ENCODE assay signal across 14 mouse cellular contexts in genomic region chr9:114560141-114560540, GRCm38 (mm10). TPM values are rescaled to one million over a fixed set of nuclear protein-coding genes. Genes with fewer than 3 reads are reported as not detected.
DNase-seq lines count a peak whose midpoint lies in the region; ATAC-seq and TF ChIP-seq lines count a peak whose summit lies in the region.
"Had no signal": no experiment of that assay in that cellular context is flagged by ENCODE, and none has a peak within 500 bp of the region (broad histone marks: within the 10 kb centered on the region; RNA-seq: fewer than 3 reads in every experiment).

No protein-coding gene starts in this region.

- 35% methylated on average over 7 of the region's 7 CpGs for WGBS in heart, embryonic 13.5 days
- WGBS in midbrain, embryonic 14.5 days, result 14% methylated on average over 7 of the region's 7 CpGs
- 14% methylated on average over 7 of the region's 7 CpGs for WGBS in midbrain, embryonic 13.5 days
- WGBS in limb, embryonic 13.5 days, result 9% methylated on average over 7 of the region's 7 CpGs
- WGBS in thymus, adult 2 months, result 36% methylated on average over 7 of the region's 7 CpGs

- peak overlapping the region; percentile 92 for H3K4me2 ChIP-seq in heart, embryonic 13.5 days
- peak overlapping the region; percentile 6; the same call in 1 of the 2 replicates for H3K4me2 ChIP-seq in midbrain, embryonic 14.5 days (ENCODE audit: low read length)
- H3K4me2 ChIP-seq in midbrain, embryonic 13.5 days (replicated peaks), result no peak overlapping the region; the same call in 1 of the 2 replicates
- peak overlapping the region; percentile 93 for H3K4me2 ChIP-seq in limb, embryonic 13.5 days (replicated peaks)

- intact Hi-C loops in heart, postnatal 25 days (cut with DNase I), result no loop called here

- TF ChIP-seq CTCF in thymus, adult 2 months (IDR thresholded peaks at IDR 0.05; ENCODE audit: borderline replicate concordance, control insufficient read depth, extremely low read depth, insufficient read depth, low read length, poor library complexity), result no peak

- peak overlapping the region; percentile 66; the same call in 1 of the 2 replicates for H3K4me3 ChIP-seq in heart, embryonic 13.5 days
- H3K4me3 ChIP-seq in midbrain, embryonic 14.5 days (replicated peaks; ENCODE audit: low read depth, low read length), result no peak overlapping the region
- H3K4me3 ChIP-seq in midbrain, embryonic 13.5 days (replicated peaks), result no peak overlapping the region
- H3K4me3 ChIP-seq in limb, embryonic 13.5 days, result peak overlapping the region; percentile 68
- H3K4me3 ChIP-seq in thymus, adult 2 months (ENCODE audit: control insufficient read depth, insufficient read depth, low read length), result no peak overlapping the region
- H3K4me3 ChIP-seq: gastrocnemius, adult 2 months had no signal

- ATAC-seq in heart, embryonic 13.5 days (ENCODE audit: extremely low read depth, insufficient number of reproducible peaks, low FRiP score, low TSS enrichment), result no peak
- no peak for ATAC-seq in midbrain, embryonic 14.5 days (ENCODE audit: low FRiP score, low TSS enrichment)
- ATAC-seq in midbrain, embryonic 13.5 days, result no peak
- ATAC-seq in limb, embryonic 13.5 days (ENCODE audit: low FRiP score, low read depth), result no peak

- TF ChIP-seq POLR2A in thymus, adult 2 months (IDR thresholded peaks at IDR 0.05; ENCODE audit: control insufficient read depth, extremely low read depth, insufficient read depth, low read length, poor library complexity), result no peak

- no peak for DNase-seq in heart, postnatal 25 days (ENCODE audit: low spot score)
- DNase-seq in midbrain, embryonic 14.5 days, result no peak
- DNase-seq in thymus, adult 2 months, result no peak
- no peak for DNase-seq in frontal cortex, postnatal 36 days (ENCODE audit: low spot score in 2 of 2)
- DNase-seq in adrenal gland, adult 2 months, result no peak
- DNase-seq: cerebellum, adult 8-10 months; gastrocnemius, adult 2 months; heart, postnatal 4 days had no signal

- no peak overlapping the region for H3K27ac ChIP-seq in heart, embryonic 13.5 days (replicated peaks)
- H3K27ac ChIP-seq in midbrain, embryonic 14.5 days (replicated peaks; ENCODE audit: low read depth, low read length), result no peak overlapping the region
- H3K27ac ChIP-seq in midbrain, embryonic 13.5 days, result no peak overlapping the region
- no peak overlapping the region for H3K27ac ChIP-seq in limb, embryonic 13.5 days
- H3K27ac ChIP-seq in thymus, adult 2 months (ENCODE audit: control insufficient read depth, insufficient read depth, low read length), result no peak overlapping the region
- H3K27ac ChIP-seq: gastrocnemius, adult 2 months; limb, embryonic 15.5 days had no signal

- no peak overlapping the region for H3K9ac ChIP-seq in heart, embryonic 13.5 days
- H3K9ac ChIP-seq in midbrain, embryonic 14.5 days (replicated peaks; ENCODE audit: low read length), result no peak overlapping the region
- no peak overlapping the region for H3K9ac ChIP-seq in midbrain, embryonic 13.5 days (replicated peaks)
- no peak overlapping the region for H3K9ac ChIP-seq in limb, embryonic 13.5 days
- H3K9ac ChIP-seq: limb, embryonic 15.5 days had no signal

- H3K27me3 ChIP-seq in heart, embryonic 13.5 days (replicated peaks), result peaks cover 99% of the 10 kb centered on the region
- H3K27me3 ChIP-seq in midbrain, embryonic 14.5 days (ENCODE audit: control insufficient read depth, insufficient read depth, low read length), result peaks cover 52% of the 10 kb centered on the region
- H3K27me3 ChIP-seq in midbrain, embryonic 13.5 days, result peaks cover 68% of the 10 kb centered on the region
- H3K27me3 ChIP-seq in limb, embryonic 13.5 days, result peaks cover 36% of the 10 kb centered on the region
- peaks cover 35% of the 10 kb centered on the region for H3K27me3 ChIP-seq in thymus, adult 2 months (ENCODE audit: control insufficient read depth, insufficient read depth, low read length)

- no peaks in the 10 kb centered on the region for H3K36me3 ChIP-seq in heart, embryonic 13.5 days
- no peaks in the 10 kb centered on the region for H3K36me3 ChIP-seq in midbrain, embryonic 14.5 days (ENCODE audit: control insufficient read depth, insufficient read depth, low read length)
- H3K36me3 ChIP-seq in midbrain, embryonic 13.5 days, result no peaks in the 10 kb centered on the region
- H3K36me3 ChIP-seq in limb, embryonic 13.5 days, result no peaks in the 10 kb centered on the region
- H3K36me3 ChIP-seq in thymus, adult 2 months (ENCODE audit: control insufficient read depth, insufficient read depth, low read length), result no peaks in the 10 kb centered on the region
- H3K36me3 ChIP-seq: limb, embryonic 15.5 days had no signal

- no peaks in the 10 kb centered on the region for H3K9me3 ChIP-seq in heart, embryonic 13.5 days
- H3K9me3 ChIP-seq in midbrain, embryonic 14.5 days (ENCODE audit: control insufficient read depth, low read length), result no peaks in the 10 kb centered on the region
- no peaks in the 10 kb centered on the region for H3K9me3 ChIP-seq in midbrain, embryonic 13.5 days
- H3K9me3 ChIP-seq in limb, embryonic 13.5 days, result no peaks in the 10 kb centered on the region
- H3K9me3 ChIP-seq: limb, embryonic 15.5 days had no signal

- H3K4me1 ChIP-seq in heart, embryonic 13.5 days, result peaks cover 42% of the 10 kb centered on the region
- peaks cover 4% of the 10 kb centered on the region; the same call in 1 of the 2 replicates for H3K4me1 ChIP-seq in midbrain, embryonic 14.5 days (ENCODE audit: control insufficient read depth, insufficient read depth, low read length)
- H3K4me1 ChIP-seq in midbrain, embryonic 13.5 days (replicated peaks), result peaks cover 39% of the 10 kb centered on the region
- H3K4me1 ChIP-seq in limb, embryonic 13.5 days, result peaks cover 46% of the 10 kb centered on the region
- H3K4me1 ChIP-seq in thymus, adult 2 months (replicated peaks; ENCODE audit: control insufficient read depth, insufficient read depth, low read length), result peaks cover 16% of the 10 kb centered on the region; the same call in 1 of the 2 replicates

RNA-seq across cellular contexts. Expression of gene Trim71, which starts 4.0 kb away (rescaled TPM):
- polyA plus RNA-seq in heart, embryonic 13.5 days (2015; fragmentation: Nextera tagmentation; extraction: Ambion mirVana), result 0.17 and 0.20 TPM in 2 replicates
- total RNA-seq in heart, postnatal 25 days (2021), result not detected
- polyA plus RNA-seq in midbrain, embryonic 14.5 days (2014; fragmentation: Nextera tagmentation; extraction: Ambion mirVana), result 0.15 and 0.16 TPM in 2 replicates
- 0.30 and 0.32 TPM in 2 replicates for polyA plus RNA-seq in midbrain, embryonic 13.5 days (2015; fragmentation: Nextera tagmentation; extraction: Ambion mirVana)
- polyA plus RNA-seq in limb, embryonic 13.5 days (2015; fragmentation: Nextera tagmentation; extraction: Ambion mirVana), result 0.62 and 0.91 TPM in 2 replicates
- 0.03 TPM in 1 of 2 replicates, not detected in the other for polyA plus RNA-seq in thymus, adult 2 months (2012; rRNA removed)
- not detected for total RNA-seq in adrenal gland, adult 2 months (2021)
- polyA plus RNA-seq in adrenal gland, adult 2 months (2012; rRNA removed), result 0.01 TPM in 1 of 2 replicates, not detected in the other
- total RNA-seq: gastrocnemius, adult 2 months; heart, postnatal 4 days; monocyte, adult 5-6 weeks had no signal
- polyA plus RNA-seq: large intestine, adult 2 months had no signal

RNA-seq across cellular contexts. Expression of gene C130032M10Rik, which starts 44.6 kb away (rescaled TPM):
- polyA plus RNA-seq in heart, embryonic 13.5 days (2015; fragmentation: Nextera tagmentation; extraction: Ambion mirVana), result 0.89 and 1.0 TPM in 2 replicates
- total RNA-seq in heart, postnatal 25 days (2021), result not detected
- not detected in 2 replicates for polyA plus RNA-seq in midbrain, embryonic 14.5 days (2014; fragmentation: Nextera tagmentation; extraction: Ambion mirVana)
- polyA plus RNA-seq in midbrain, embryonic 13.5 days (2015; fragmentation: Nextera tagmentation; extraction: Ambion mirVana), result not detected in 2 replicates
- 0.37 and 0.42 TPM in 2 replicates for polyA plus RNA-seq in limb, embryonic 13.5 days (2015; fragmentation: Nextera tagmentation; extraction: Ambion mirVana)
- polyA plus RNA-seq in thymus, adult 2 months (2012; rRNA removed), result not detected in 2 replicates
- total RNA-seq in adrenal gland, adult 2 months (2021), result under 1 TPM in 1 of 2 experiments, not detected in 1; 0.40 TPM
- 0.75 TPM in 1 of 2 replicates, not detected in the other for polyA plus RNA-seq in adrenal gland, adult 2 months (2012; rRNA removed)
- total RNA-seq: gastrocnemius, adult 2 months; heart, postnatal 4 days; monocyte, adult 5-6 weeks had no signal
- polyA plus RNA-seq: large intestine, adult 2 months had no signal

RNA-seq across cellular contexts. Expression of gene Ccr4, which starts 55.4 kb away (rescaled TPM):
- polyA plus RNA-seq in heart, embryonic 13.5 days (2015; fragmentation: Nextera tagmentation; extraction: Ambion mirVana), result not detected in 2 replicates
- not detected for total RNA-seq in heart, postnatal 25 days (2021)
- polyA plus RNA-seq in midbrain, embryonic 14.5 days (2014; fragmentation: Nextera tagmentation; extraction: Ambion mirVana), result not detected in 2 replicates
- not detected in 2 replicates for polyA plus RNA-seq in midbrain, embryonic 13.5 days (2015; fragmentation: Nextera tagmentation; extraction: Ambion mirVana)
- not detected in 2 replicates for polyA plus RNA-seq in limb, embryonic 13.5 days (2015; fragmentation: Nextera tagmentation; extraction: Ambion mirVana)
- polyA plus RNA-seq in thymus, adult 2 months (2012; rRNA removed), result 88.6 and 94.5 TPM in 2 replicates
- total RNA-seq in adrenal gland, adult 2 months (2021), result not detected
- not detected in 2 replicates for polyA plus RNA-seq in adrenal gland, adult 2 months (2012; rRNA removed)
- total RNA-seq: gastrocnemius, adult 2 months; heart, postnatal 4 days had no signal

Comparison
In these comparisons a context has a peak if more than half of its experiments do, and no peak if none do; other contexts are left out.
1. H3K4me3 ChIP-seq: peak in heart, embryonic 13.5 days (single experiment) and limb, embryonic 13.5 days (single experiment); none in midbrain, embryonic 14.5 days (single experiment), midbrain, embryonic 13.5 days (single experiment) and thymus, adult 2 months (single experiment).
2. RNA of gene Ccr4, which starts 55.4 kb away (polyA plus RNA-seq): 88.6 to 94.5 TPM in thymus, adult 2 months; not detected in limb, embryonic 13.5 days, not detected in midbrain, embryonic 13.5 days, not detected in heart, embryonic 13.5 days, not detected in midbrain, embryonic 14.5 days and not detected in adrenal gland, adult 2 months; every median in the first group is over 10 times any median in the second.